Mouse (Mus musculus): ENCODE results near the gene Ptprm. TPM values are rescaled to one million over a fixed set of nuclear protein-coding genes. Genes with fewer than 3 reads are reported as not detected.

Gene Ptprm
- total RNA-seq (2023; ENCODE audit: inconsistent age), result 0.35 to 1.3 TPM (median 0.47 TPM) in 4 replicates

GRCm38 (mm10) chr17:67354451-67355011, at the start of gene Ptprm:
Gene Ptprm, minus strand, starts transcription at chr17:67354457.

All from B cell, adult (primary cell).